Mouse (Mus musculus) hindbrain, postnatal 0 days (tissue): ENCODE data around the gene Prom1. TPM values are rescaled to one million over a fixed set of nuclear protein-coding genes. Genes with fewer than 3 reads are reported as not detected.

Experiments used
- ATAC-seq: fragments of 200-750 bp; cut with Nextera tagmentation; 2 replicates; pipeline ENCODE4 v1.8.0; 2017; ENCODE audit warnings: mild to moderate bottlenecking, moderate TSS enrichment, moderate library complexity
- DNase-seq: peaks from one replicate; pipeline ENCODE4 v3.0.0-alpha.2; 2015; ENCODE audit warnings: low spot score
- H3K27ac ChIP-seq: fragments of 300-500 bp; sonication (generic); 2 replicates; pipeline ENCODE4 v1.5.1; 2014; ENCODE audit warnings: mild to moderate bottlenecking
- H3K27me3 ChIP-seq: fragments of 300-500 bp; sonication (generic); 2 replicates; pipeline ENCODE4 v1.6.1; 2014; ENCODE audit warnings: low read length, mixed read lengths; ENCODE audit not compliant: insufficient read depth
- H3K36me3 ChIP-seq: fragments of 300-500 bp; sonication (generic); 2 replicates; pipeline ENCODE4 v1.6.1; 2014; ENCODE audit warnings: low read length, mixed read lengths; ENCODE audit not compliant: insufficient read depth
- H3K4me1 ChIP-seq: fragments of 300-500 bp; sonication (generic); 2 replicates; pipeline ENCODE4 v1.6.1; 2014; ENCODE audit warnings: antibody characterized with exemption, low read length, mixed read lengths; ENCODE audit not compliant: insufficient read depth
- H3K4me2 ChIP-seq: fragments of 300-500 bp; sonication (generic); 2 replicates; pipeline ENCODE4 v1.6.1; 2014; ENCODE audit warnings: low read depth, mild to moderate bottlenecking, low read length, moderate library complexity, mixed read lengths
- H3K4me3 ChIP-seq: fragments of 300-500 bp; sonication (generic); 2 replicates; pipeline ENCODE4 v1.5.1; 2014; ENCODE audit warnings: low read length
- H3K9ac ChIP-seq: fragments of 300-500 bp; sonication (generic); replicated peaks from 2 replicates; pipeline ENCODE4 v1.6.1; 2014; ENCODE audit warnings: mild to moderate bottlenecking, low read length, moderate library complexity, mixed read lengths
- H3K9me3 ChIP-seq: fragments of 300-500 bp; sonication (generic); 2 replicates; pipeline ENCODE4 v1.6.1; 2016; ENCODE audit warnings: low read length, mixed read lengths
- CTCF ChIP-seq: IDR thresholded peaks from 2 replicates; pipeline ENCODE4 v1.5.1; 2016; ENCODE audit warnings: antibody characterized with exemption, control low read depth, low read depth
- WGBS: fragments of 180-500 bp; shearing (Covaris S2); extraction: QIAGEN DNeasy Blood & Tissue Kit; methylation state at CpG from one replicate; pipeline ENCODE4 v1.1.7; 2014; 5-methylcytosine and 5-hydroxymethylcytosine counted together
- polyA plus RNA-seq: library from polyadenylated mRNA; unstranded; fragments of >200 nt; fragmentation: Nextera tagmentation; extraction: Ambion mirVana; gene quantifications from 2 replicates; pipeline ENCODE4 v1.2.1, GENCODE M21; 2015
- total RNA-seq: library from RNA; depleted of rRNA; stranded (reverse); fragments of >200 nt; gene quantifications from 2 replicates; pipeline ENCODE4 v1.2.3, GENCODE M21; 2014

Gene Prom1
- total and polyA plus RNA-seq, 2 experiments from 2014 or later: 21.0 to 22.6 TPM

DNA sequence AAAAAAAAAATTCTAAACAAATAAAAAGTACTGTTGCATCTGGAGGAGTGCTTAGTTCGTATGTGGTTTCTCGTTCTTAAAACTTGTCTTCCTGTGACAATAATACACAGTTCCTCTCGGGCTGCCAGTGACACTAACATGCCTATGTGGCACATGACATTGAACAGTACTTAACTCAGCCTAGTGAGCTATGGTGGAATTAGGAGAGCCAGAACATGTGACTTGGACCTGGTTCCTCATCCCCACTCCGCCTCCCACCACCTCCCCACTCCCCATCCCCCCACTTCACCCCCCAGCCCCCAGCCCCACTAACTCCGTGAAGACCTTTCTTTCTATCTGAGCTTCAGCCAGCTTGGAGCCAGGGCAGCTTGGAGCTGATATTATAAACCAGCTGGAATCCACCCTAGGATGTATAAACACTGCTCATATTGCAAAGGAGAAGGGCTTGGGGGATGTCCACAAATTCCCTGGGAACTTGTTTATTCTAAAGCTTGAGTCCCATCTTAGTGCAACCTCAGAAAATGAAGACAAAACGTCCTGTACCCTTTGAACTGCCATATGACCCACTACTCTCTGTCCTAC lies 52.3 kb downstream of the Prom1 start:
- H3K4me1 ChIP-seq: no peaks in the 10 kb centered on the region
- no peak for TF ChIP-seq CTCF
- 74% methylated on average over 6 of the region's 6 CpGs for WGBS
- no peak overlapping the region for H3K4me2 ChIP-seq
- H3K9ac ChIP-seq: no peak overlapping the region
- H3K27ac ChIP-seq: no peak overlapping the region
- ATAC-seq (no peak), DNase-seq (no peak)
- H3K27me3 ChIP-seq: no peaks in the 10 kb centered on the region
- H3K36me3 ChIP-seq: no peaks in the 10 kb centered on the region
- no peaks in the 10 kb centered on the region for H3K9me3 ChIP-seq
- no peak overlapping the region for H3K4me3 ChIP-seq

DNA sequence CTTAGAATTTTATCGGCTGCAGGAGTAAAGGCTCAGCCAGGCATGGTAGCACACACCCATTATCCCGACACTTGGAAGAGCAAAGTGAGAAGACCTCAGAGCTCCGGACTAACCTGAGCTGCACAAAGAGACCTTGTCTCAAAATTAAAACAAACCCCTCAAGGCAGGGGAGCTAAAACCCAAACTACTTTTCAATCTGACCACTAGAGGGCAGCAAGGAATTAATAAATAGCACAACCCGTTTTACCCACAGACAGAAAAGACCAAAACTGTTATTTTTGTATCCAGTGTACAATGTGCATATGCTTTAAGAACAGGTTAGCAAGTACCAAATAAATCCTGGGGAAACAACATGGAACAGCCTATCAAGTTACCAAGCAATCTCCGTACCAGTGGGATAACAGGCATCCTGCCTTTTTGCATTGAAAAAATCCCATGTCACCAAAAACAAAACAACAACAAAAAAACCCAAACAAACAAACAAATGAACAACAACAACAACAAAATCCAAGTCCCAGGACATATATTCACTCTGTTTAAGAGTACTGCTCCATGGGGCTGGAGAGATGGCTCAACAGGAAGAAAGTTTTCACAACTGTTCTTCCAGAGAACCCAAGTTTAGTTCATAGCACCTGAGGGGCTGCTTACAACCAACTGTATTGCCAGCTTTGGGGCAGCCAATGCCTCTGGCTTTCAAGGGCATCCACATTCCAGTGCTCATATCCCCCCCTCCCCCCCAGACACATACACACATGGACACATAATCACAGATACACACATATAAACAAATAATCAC lies 53.1 kb downstream of the Prom1 start:
- H3K4me3 ChIP-seq: no peak overlapping the region
- no peak overlapping the region for H3K4me2 ChIP-seq
- WGBS: 49% methylated on average over 5 of the region's 5 CpGs
- no peaks in the 10 kb centered on the region for H3K36me3 ChIP-seq
- H3K4me1 ChIP-seq: no peaks in the 10 kb centered on the region
- ATAC-seq (peak; percentile 53; the same call in 1 of the 2 replicates), DNase-seq (peak; percentile 88)
- no peak overlapping the region for H3K9ac ChIP-seq
- H3K9me3 ChIP-seq: no peaks in the 10 kb centered on the region
- H3K27ac ChIP-seq: no peak overlapping the region
- no peaks in the 10 kb centered on the region for H3K27me3 ChIP-seq
- TF ChIP-seq CTCF: peak; percentile 80

DNA sequence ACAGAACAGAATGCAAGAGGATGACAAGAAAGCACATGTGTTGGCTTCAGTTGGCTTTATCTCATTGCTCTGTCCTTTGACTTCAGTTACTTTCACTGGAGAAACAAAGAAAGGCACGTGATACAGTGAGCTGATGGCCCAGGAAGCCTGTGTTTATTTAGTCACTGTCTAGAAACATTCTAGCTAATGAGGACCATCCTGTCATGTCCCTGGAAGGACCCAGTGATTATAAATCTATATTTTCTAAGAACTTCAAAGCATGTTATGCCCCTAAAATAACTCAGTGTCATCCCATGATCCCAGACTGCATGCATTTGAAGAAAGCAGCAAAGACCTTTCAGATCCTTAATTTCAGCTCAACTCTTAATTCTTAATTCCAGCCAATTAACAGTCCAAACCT lies 60.1 kb downstream of the Prom1 start:
- Histone ChIP-seq H3K27me3 (no peaks in the 10 kb centered on the region), H3K9ac (no peak overlapping the region), H3K4me1 (no peaks in the 10 kb centered on the region), H3K4me3 (no peak overlapping the region), H3K27ac (no peak overlapping the region), H3K4me2 (no peak overlapping the region), H3K9me3 (no peaks in the 10 kb centered on the region), H3K36me3 (no peaks in the 10 kb centered on the region)
- ATAC-seq: no peak
- no peak for TF ChIP-seq CTCF
- 72% methylated on average over 1 of the region's 1 CpGs for WGBS
- DNase-seq: no peak

DNA sequence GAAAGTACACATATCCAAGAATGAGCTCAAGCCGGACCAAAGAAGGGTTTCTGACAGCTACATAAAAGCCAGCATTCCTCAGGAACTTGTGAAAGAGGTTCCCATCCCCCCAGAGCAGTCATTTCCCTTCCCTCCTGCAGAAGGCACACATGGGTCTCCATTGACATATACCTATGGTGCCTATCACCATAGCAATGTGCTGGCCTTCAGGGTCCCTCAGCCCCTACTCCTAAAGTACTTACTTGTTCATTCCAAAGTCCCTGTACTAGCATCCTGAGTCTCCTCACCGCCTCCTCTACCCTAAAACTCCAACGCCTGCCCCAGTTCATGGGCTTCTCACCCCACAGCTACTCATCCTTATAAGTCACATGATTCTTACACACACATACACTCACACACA lies 60.8 kb downstream of the Prom1 start:
- Histone ChIP-seq H3K27ac (no peak overlapping the region), H3K4me1 (no peaks in the 10 kb centered on the region), H3K9ac (no peak overlapping the region), H3K36me3 (no peaks in the 10 kb centered on the region), H3K4me2 (no peak overlapping the region), H3K9me3 (no peaks in the 10 kb centered on the region), H3K27me3 (no peaks in the 10 kb centered on the region), H3K4me3 (no peak overlapping the region)
- no peak for ATAC-seq
- DNase-seq: no peak
- WGBS: 85% methylated on average over 3 of the region's 3 CpGs
- TF ChIP-seq CTCF: no peak

DNA sequence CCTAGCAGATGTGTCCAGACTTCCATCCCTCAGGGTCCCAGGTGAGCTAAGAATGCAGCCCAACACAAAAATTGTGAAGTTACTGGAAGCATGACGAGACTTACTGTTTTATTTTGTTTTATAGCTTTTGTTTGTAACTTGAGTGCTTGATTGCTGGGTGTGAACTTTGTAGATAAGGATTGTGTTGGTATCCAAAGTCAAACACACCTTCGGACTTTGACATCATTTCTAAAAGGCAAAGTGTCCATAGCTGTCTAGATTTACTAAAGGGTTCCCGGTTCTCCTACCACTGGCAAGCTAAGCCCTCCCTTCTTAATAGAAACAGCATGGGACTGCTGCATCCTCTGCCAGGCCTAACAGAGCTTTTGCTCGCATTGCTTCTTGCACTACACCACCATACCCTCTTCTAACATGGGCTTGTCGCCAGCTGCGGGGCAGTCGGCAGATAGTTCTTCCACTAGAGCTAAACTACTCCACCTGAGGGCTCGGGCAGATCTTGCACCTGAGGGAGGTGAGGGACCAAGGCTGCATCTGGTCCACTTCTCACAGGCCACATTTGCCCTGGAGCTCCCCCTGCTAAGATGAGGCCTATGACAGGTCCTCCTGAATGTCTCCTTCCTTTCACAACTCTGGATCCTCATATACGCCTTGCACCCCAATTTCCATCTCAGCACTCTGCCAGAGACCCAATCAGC lies 103.4 kb downstream of the Prom1 start:
- Histone ChIP-seq H3K36me3 (no peaks in the 10 kb centered on the region; the same call in 1 of the 2 replicates), H3K27ac (no peak overlapping the region), H3K9me3 (no peaks in the 10 kb centered on the region), H3K9ac (no peak overlapping the region), H3K4me1 (no peaks in the 10 kb centered on the region), H3K27me3 (no peaks in the 10 kb centered on the region), H3K4me3 (no peak overlapping the region), H3K4me2 (no peak overlapping the region)
- 92% methylated on average over 9 of the region's 9 CpGs for WGBS
- DNase-seq (no peak), ATAC-seq (no peak)
- TF ChIP-seq CTCF: no peak

DNA sequence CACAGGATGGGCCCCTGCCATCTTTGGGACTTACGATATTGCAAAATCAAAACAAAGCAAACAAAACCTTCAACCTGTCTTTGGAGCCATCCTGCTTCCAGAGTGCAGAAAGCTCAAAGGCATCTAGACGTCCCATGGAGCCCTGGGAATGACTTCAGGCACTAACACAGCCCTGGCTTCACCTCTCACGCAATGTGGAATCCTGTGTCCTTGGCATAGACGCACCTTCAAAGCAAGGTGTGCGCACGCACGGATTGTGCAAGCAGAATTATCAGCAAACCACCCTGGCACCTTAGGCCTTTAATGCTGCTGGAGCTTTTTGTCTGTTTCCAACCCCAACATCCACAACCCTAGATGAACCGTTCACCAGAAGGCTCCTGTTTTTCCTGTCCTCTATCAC lies 104.2 kb downstream of the Prom1 start:
- ATAC-seq: no peak
- 89% methylated on average over 8 of the region's 8 CpGs for WGBS
- DNase-seq: no peak
- Histone ChIP-seq H3K27ac (no peak overlapping the region), H3K9me3 (no peaks in the 10 kb centered on the region), H3K4me3 (no peak overlapping the region), H3K9ac (no peak overlapping the region), H3K36me3 (no peaks in the 10 kb centered on the region), H3K4me2 (no peak overlapping the region), H3K27me3 (no peaks in the 10 kb centered on the region), H3K4me1 (no peaks in the 10 kb centered on the region)
- TF ChIP-seq CTCF: no peak
